Comparison of ENCODE assay signal across 23 mouse cellular contexts in genomic region chr7:101435038-101435437, GRCm38 (mm10). TPM values are rescaled to one million over a fixed set of nuclear protein-coding genes. Genes with fewer than 3 reads are reported as not detected.
DNase-seq lines count a peak whose midpoint lies in the region; ATAC-seq lines count a peak whose summit lies in the region.
"Had no signal": no experiment of that assay in that cellular context is flagged by ENCODE, and none has a peak within 500 bp of the region (broad histone marks: within the 10 kb centered on the region; RNA-seq: fewer than 3 reads in every experiment).

No protein-coding gene starts in this region.

- no peaks in the 10 kb centered on the region for H3K27me3 ChIP-seq in embryonic facial prominence, embryonic 14.5 days (replicated peaks; ENCODE audit: control insufficient read depth, insufficient read depth, low read length)
- no peaks in the 10 kb centered on the region for H3K27me3 ChIP-seq in embryonic facial prominence, embryonic 10.5 days (replicated peaks; ENCODE audit: low read depth, poor library complexity, severe bottlenecking)
- no peaks in the 10 kb centered on the region for H3K27me3 ChIP-seq in hindbrain, embryonic 14.5 days (ENCODE audit: control insufficient read depth, insufficient read depth, low read length)
- no peaks in the 10 kb centered on the region for H3K27me3 ChIP-seq in hindbrain, embryonic 11.5 days (ENCODE audit: control insufficient read depth, insufficient read depth, low read length)
- H3K27me3 ChIP-seq in midbrain, embryonic 13.5 days: no peaks in the 10 kb centered on the region
- H3K27me3 ChIP-seq in midbrain, embryonic 10.5 days (ENCODE audit: low read depth, poor library complexity, severe bottlenecking): no peaks in the 10 kb centered on the region
- H3K27me3 ChIP-seq: embryonic facial prominence, embryonic 13.5 days had no signal

- H3K27ac ChIP-seq in embryonic facial prominence, embryonic 14.5 days (replicated peaks; ENCODE audit: low read depth, low read length): no peak overlapping the region
- no peak overlapping the region for H3K27ac ChIP-seq in embryonic facial prominence, embryonic 10.5 days (replicated peaks)
- H3K27ac ChIP-seq in hindbrain, embryonic 14.5 days: no peak overlapping the region
- H3K27ac ChIP-seq in hindbrain, embryonic 11.5 days (ENCODE audit: low read depth, low read length): no peak overlapping the region
- H3K27ac ChIP-seq in midbrain, embryonic 13.5 days: no peak overlapping the region
- no peak overlapping the region for H3K27ac ChIP-seq in midbrain, embryonic 10.5 days (replicated peaks)
- H3K27ac ChIP-seq: embryonic facial prominence, embryonic 13.5 days; heart, embryonic 13.5 days had no signal

- H3K4me3 ChIP-seq in embryonic facial prominence, embryonic 14.5 days (ENCODE audit: low read depth, low read length): no peak overlapping the region
- no peak overlapping the region for H3K4me3 ChIP-seq in embryonic facial prominence, embryonic 10.5 days
- H3K4me3 ChIP-seq in hindbrain, embryonic 14.5 days (replicated peaks; ENCODE audit: low read length): no peak overlapping the region
- no peak overlapping the region for H3K4me3 ChIP-seq in hindbrain, embryonic 11.5 days (ENCODE audit: low read depth, low read length)
- no peak overlapping the region for H3K4me3 ChIP-seq in midbrain, embryonic 13.5 days (replicated peaks)
- no peak overlapping the region for H3K4me3 ChIP-seq in midbrain, embryonic 10.5 days
- H3K4me3 ChIP-seq: embryonic facial prominence, embryonic 13.5 days; heart, embryonic 13.5 days had no signal

- no peak overlapping the region for H3K9ac ChIP-seq in embryonic facial prominence, embryonic 14.5 days (ENCODE audit: low read depth, low read length)
- H3K9ac ChIP-seq in hindbrain, embryonic 14.5 days: no peak overlapping the region
- H3K9ac ChIP-seq in hindbrain, embryonic 11.5 days (ENCODE audit: low read depth, low read length): no peak overlapping the region
- H3K9ac ChIP-seq in midbrain, embryonic 13.5 days (replicated peaks): no peak overlapping the region
- H3K9ac ChIP-seq: embryonic facial prominence, embryonic 13.5 days; heart, embryonic 13.5 days had no signal

- no peaks in the 10 kb centered on the region for H3K36me3 ChIP-seq in embryonic facial prominence, embryonic 14.5 days (ENCODE audit: control insufficient read depth, insufficient read depth, low read length)
- no peaks in the 10 kb centered on the region for H3K36me3 ChIP-seq in embryonic facial prominence, embryonic 10.5 days (replicated peaks)
- no peaks in the 10 kb centered on the region for H3K36me3 ChIP-seq in hindbrain, embryonic 14.5 days (replicated peaks; ENCODE audit: control insufficient read depth, insufficient read depth)
- no peaks in the 10 kb centered on the region for H3K36me3 ChIP-seq in hindbrain, embryonic 11.5 days (ENCODE audit: control insufficient read depth, insufficient read depth, low read length)
- no peaks in the 10 kb centered on the region for H3K36me3 ChIP-seq in midbrain, embryonic 13.5 days
- H3K36me3 ChIP-seq in midbrain, embryonic 10.5 days: no peaks in the 10 kb centered on the region
- H3K36me3 ChIP-seq: embryonic facial prominence, embryonic 13.5 days; G1E; heart, embryonic 13.5 days had no signal

- ATAC-seq in embryonic facial prominence, embryonic 14.5 days (ENCODE audit: low read depth): peak; percentile 70
- peak; percentile 25; the same call in 1 of the 2 replicates for ATAC-seq in hindbrain, embryonic 14.5 days (ENCODE audit: low FRiP score)
- no peak for ATAC-seq in hindbrain, embryonic 11.5 days (ENCODE audit: low FRiP score)
- ATAC-seq in midbrain, embryonic 13.5 days: 0 out of 2 replicates have a peak, but pooled peaks have one; percentile 34
- ATAC-seq: CD4-positive, CD25-positive, alpha-beta regulatory T cell, adult 4 months; intestine, embryonic 16.5 days had no signal

- H3K4me2 ChIP-seq in embryonic facial prominence, embryonic 14.5 days (ENCODE audit: low read depth, low read length): no peak overlapping the region
- no peak overlapping the region for H3K4me2 ChIP-seq in hindbrain, embryonic 14.5 days (replicated peaks)
- H3K4me2 ChIP-seq in hindbrain, embryonic 11.5 days (replicated peaks; ENCODE audit: low read depth, low read length): no peak overlapping the region
- H3K4me2 ChIP-seq in midbrain, embryonic 13.5 days (replicated peaks): no peak overlapping the region
- H3K4me2 ChIP-seq: embryonic facial prominence, embryonic 13.5 days; heart, embryonic 13.5 days had no signal

- 57% methylated on average over 6 of the region's 6 CpGs for WGBS in embryonic facial prominence, embryonic 14.5 days
- 64% methylated on average over 6 of the region's 6 CpGs for WGBS in embryonic facial prominence, embryonic 10.5 days
- WGBS in hindbrain, embryonic 14.5 days: 51% methylated on average over 6 of the region's 6 CpGs
- WGBS in hindbrain, embryonic 11.5 days: 74% methylated on average over 6 of the region's 6 CpGs
- 61% methylated on average over 6 of the region's 6 CpGs for WGBS in midbrain, embryonic 13.5 days
- 67% methylated on average over 6 of the region's 6 CpGs for WGBS in midbrain, embryonic 10.5 days

- H3K9me3 ChIP-seq in embryonic facial prominence, embryonic 14.5 days (ENCODE audit: control insufficient read depth, low read length): no peaks in the 10 kb centered on the region
- H3K9me3 ChIP-seq in embryonic facial prominence, embryonic 10.5 days: no peaks in the 10 kb centered on the region
- no peaks in the 10 kb centered on the region for H3K9me3 ChIP-seq in hindbrain, embryonic 14.5 days (ENCODE audit: control insufficient read depth, low read length)
- no peaks in the 10 kb centered on the region for H3K9me3 ChIP-seq in hindbrain, embryonic 11.5 days (ENCODE audit: control insufficient read depth, low read length)
- H3K9me3 ChIP-seq in midbrain, embryonic 13.5 days: no peaks in the 10 kb centered on the region
- H3K9me3 ChIP-seq in midbrain, embryonic 10.5 days (replicated peaks): no peaks in the 10 kb centered on the region
- H3K9me3 ChIP-seq: embryonic facial prominence, embryonic 13.5 days; G1E; heart, embryonic 13.5 days had no signal

- DNase-seq in embryonic facial prominence, embryonic 14.5 days (ENCODE audit: low spot score): no peak
- no peak for DNase-seq in embryonic facial prominence, embryonic 10.5 days (ENCODE audit: low spot score)
- no peak for DNase-seq in hindbrain, embryonic 14.5 days (ENCODE audit: low spot score)
- no peak for DNase-seq in hindbrain, embryonic 11.5 days (ENCODE audit: low spot score)
- no peak for DNase-seq in midbrain, embryonic 10.5 days (ENCODE audit: low spot score)
- DNase-seq in kidney, postnatal 25 days: no peak
- no peak for DNase-seq in cerebellum, adult 11 months
- DNase-seq: adrenal gland, adult 8-10 months; adrenal gland, postnatal 36 days; B cell, adult 2 months; cerebellum, adult 11-12 months; cerebellum, adult 9-10 months; cerebellum, postnatal 25 days; gastrocnemius, postnatal 36 days; heart, adult 11 months; heart, postnatal 36 days; kidney, adult 2 months had no signal

- no peaks in the 10 kb centered on the region for H3K4me1 ChIP-seq in embryonic facial prominence, embryonic 14.5 days (ENCODE audit: control insufficient read depth, insufficient read depth, low read length)
- H3K4me1 ChIP-seq in embryonic facial prominence, embryonic 10.5 days: peaks cover 7% of the 10 kb centered on the region
- H3K4me1 ChIP-seq in hindbrain, embryonic 14.5 days (replicated peaks; ENCODE audit: control insufficient read depth, insufficient read depth, low read length): no peaks in the 10 kb centered on the region
- no peaks in the 10 kb centered on the region for H3K4me1 ChIP-seq in hindbrain, embryonic 11.5 days (replicated peaks; ENCODE audit: control insufficient read depth, insufficient read depth, low read length)
- H3K4me1 ChIP-seq in midbrain, embryonic 13.5 days (replicated peaks): no peaks in the 10 kb centered on the region
- peaks cover 7% of the 10 kb centered on the region; the same call in 1 of the 2 replicates for H3K4me1 ChIP-seq in midbrain, embryonic 10.5 days
- H3K4me1 ChIP-seq: embryonic facial prominence, embryonic 13.5 days; heart, embryonic 13.5 days had no signal

RNA-seq across cellular contexts. Expression of gene Pde2a, which starts 13.5 kb away (rescaled TPM):
- 32.1 and 33.0 TPM in 2 replicates for polyA plus RNA-seq in embryonic facial prominence, embryonic 14.5 days (2014; fragmentation: Nextera tagmentation; extraction: Ambion mirVana)
- 21.7 and 22.5 TPM in 2 replicates for polyA plus RNA-seq in embryonic facial prominence, embryonic 10.5 days (2016; fragmentation: Nextera tagmentation; extraction: Ambion mirVana)
- 25.9 and 26.6 TPM in 2 replicates for polyA plus RNA-seq in hindbrain, embryonic 14.5 days (2014; fragmentation: Nextera tagmentation; extraction: Ambion mirVana)
- 14.4 and 17.8 TPM in 2 replicates for polyA plus RNA-seq in hindbrain, embryonic 11.5 days (2014; fragmentation: Nextera tagmentation; extraction: Ambion mirVana)
- 16.6 and 18.9 TPM in 2 replicates for polyA plus RNA-seq in midbrain, embryonic 13.5 days (2015; fragmentation: Nextera tagmentation; extraction: Ambion mirVana)
- polyA plus RNA-seq in midbrain, embryonic 10.5 days (2016; fragmentation: Nextera tagmentation; extraction: Ambion mirVana): 11.9 and 13.4 TPM in 2 replicates
- polyA plus RNA-seq: G1E had no signal

RNA-seq across cellular contexts. Expression of gene Gm45837, which starts 24.4 kb away (rescaled TPM):
- polyA plus RNA-seq in embryonic facial prominence, embryonic 14.5 days (2014; fragmentation: Nextera tagmentation; extraction: Ambion mirVana): not detected in 2 replicates
- not detected in 2 replicates for polyA plus RNA-seq in embryonic facial prominence, embryonic 10.5 days (2016; fragmentation: Nextera tagmentation; extraction: Ambion mirVana)
- 1.3 TPM in 1 of 2 replicates, not detected in the other for polyA plus RNA-seq in hindbrain, embryonic 14.5 days (2014; fragmentation: Nextera tagmentation; extraction: Ambion mirVana)
- 0.99 TPM in 1 of 2 replicates, not detected in the other for polyA plus RNA-seq in hindbrain, embryonic 11.5 days (2014; fragmentation: Nextera tagmentation; extraction: Ambion mirVana)
- not detected in 2 replicates for polyA plus RNA-seq in midbrain, embryonic 13.5 days (2015; fragmentation: Nextera tagmentation; extraction: Ambion mirVana)
- 3.0 TPM in 1 of 2 replicates, not detected in the other for polyA plus RNA-seq in midbrain, embryonic 10.5 days (2016; fragmentation: Nextera tagmentation; extraction: Ambion mirVana)
- polyA plus RNA-seq: heart, embryonic 13.5 days; intestine, embryonic 16.5 days; kidney, adult 2 months had no signal
